In the genomic region with DNA sequence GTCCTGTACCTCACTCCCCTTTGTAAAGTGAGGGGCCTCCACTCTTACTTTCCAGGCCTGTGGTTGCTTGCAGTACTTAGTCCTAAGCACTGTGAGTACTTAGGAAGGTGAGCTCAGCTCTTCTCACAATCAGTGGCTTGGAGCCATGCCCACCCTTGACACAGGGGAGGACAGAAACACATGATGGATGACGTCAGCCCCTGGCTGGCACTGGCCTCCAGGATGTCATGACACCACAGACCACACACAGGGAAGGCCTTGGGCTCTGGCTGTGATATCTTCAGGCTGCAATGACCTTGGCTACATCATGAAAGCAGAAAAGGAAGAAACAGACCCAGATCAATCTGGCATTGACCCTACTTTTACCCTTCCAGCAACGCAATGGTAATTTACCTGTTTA, we compare ENCODE assay signal across 9 mouse cellular contexts.
DNase-seq lines count a peak whose midpoint lies in the region; ATAC-seq and TF ChIP-seq lines count a peak whose summit lies in the region.
"Had no signal": no experiment of that assay in that cellular context is flagged by ENCODE, and none has a peak within 500 bp of the region (broad histone marks: within the 10 kb centered on the region; RNA-seq: fewer than 3 reads in every experiment).

No protein-coding gene starts in this region.

- intact Hi-C loops in gastrocnemius, adult 2 months (cut with DNase I): no loop called here
- intact Hi-C loops in left cerebral cortex, postnatal 14 days (cut with DNase I): no loop called here

- no peak for TF ChIP-seq CTCF in gastrocnemius, adult 2 months (IDR thresholded peaks at IDR 0.05)

- no peak overlapping the region for H3K27ac ChIP-seq in gastrocnemius, adult 2 months

- peak; percentile 46 for DNase-seq in gastrocnemius, adult 2 months
- no peak for DNase-seq in gastrocnemius, postnatal 10 days
- DNase-seq in Muller cell, postnatal 12 days (ENCODE audit: inconsistent ontology term): peak; percentile 76
- peak; percentile 60 to 73 for DNase-seq in cerebellum, postnatal 14 days
- peak; percentile 79 for DNase-seq in lung, postnatal 10 days
- no peak for DNase-seq in left cerebral cortex, postnatal 14 days (ENCODE audit: low spot score in 2 of 2)
- no peak for DNase-seq in thymus, postnatal 4 days
- DNase-seq: kidney, adult 18-20 months had no signal

- no peak for ATAC-seq in megakaryocyte-erythroid progenitor cell, adult 5-6 weeks (replicated peaks; ENCODE audit: low FRiP score, low TSS enrichment, poor library complexity, severe bottlenecking)

- H3K4me3 ChIP-seq in gastrocnemius, adult 2 months: no peak overlapping the region

Comparison
In these comparisons a context has a peak if more than half of its experiments do, and no peak if none do; other contexts are left out.
1. DNase-seq: peak in gastrocnemius, adult 2 months (single experiment), Muller cell, postnatal 12 days (single experiment), cerebellum, postnatal 14 days (2 of 2) and lung, postnatal 10 days (single experiment); none in gastrocnemius, postnatal 10 days (single experiment), left cerebral cortex, postnatal 14 days (0 of 2) and thymus, postnatal 4 days (single experiment).